Mouse (Mus musculus) ovary, postnatal 10 days (tissue): ENCODE data around the gene Ttc24.

Experiments
- DNase-seq: peaks from one replicate; pipeline ENCODE4 v3.0.0; 2022; ENCODE audit warnings: low spot score

Ttc24 gene

DNA sequence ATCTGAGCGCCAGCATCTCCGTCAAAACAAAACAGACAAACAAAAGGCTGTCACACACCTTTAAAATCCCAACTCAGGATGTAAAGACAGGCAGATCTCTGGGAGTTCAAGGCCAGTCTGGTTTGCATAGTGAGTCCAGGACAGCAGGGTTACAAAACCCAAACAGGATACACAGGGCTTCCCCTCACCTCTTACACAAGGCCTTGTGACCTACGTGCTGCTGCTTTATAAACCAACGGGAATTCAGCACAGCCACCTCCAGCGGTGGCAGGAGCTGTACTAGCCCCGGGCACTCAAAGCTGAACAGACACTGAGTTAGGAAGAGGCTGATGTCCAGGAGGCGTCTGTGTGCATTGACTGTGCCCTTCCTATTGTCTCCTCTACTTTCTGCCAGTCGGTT is 663 bp downstream of the Ttc24 start:
- DNase-seq, result no peak

DNA sequence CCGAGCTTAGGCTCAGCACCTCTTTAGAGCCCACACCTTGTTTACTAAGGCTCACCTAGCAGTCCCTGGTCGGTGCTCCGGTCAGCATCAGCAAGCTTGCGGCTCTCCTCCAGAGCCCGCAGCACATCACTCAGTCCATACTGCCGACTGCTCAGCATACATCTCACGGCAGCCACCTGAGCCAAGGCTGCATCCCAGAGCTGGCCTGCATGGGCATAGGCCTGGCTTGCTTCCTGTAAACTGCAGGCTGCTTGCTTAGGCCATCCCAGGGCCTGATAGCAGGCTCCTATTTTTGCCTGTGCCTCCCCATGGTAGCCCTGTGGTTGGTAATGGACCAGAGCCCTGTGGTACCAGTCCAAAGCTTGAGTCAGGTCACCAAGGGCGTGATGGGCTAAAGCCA is 3.3 kb downstream of the Ttc24 start:
- DNase-seq, result no peak

DNA sequence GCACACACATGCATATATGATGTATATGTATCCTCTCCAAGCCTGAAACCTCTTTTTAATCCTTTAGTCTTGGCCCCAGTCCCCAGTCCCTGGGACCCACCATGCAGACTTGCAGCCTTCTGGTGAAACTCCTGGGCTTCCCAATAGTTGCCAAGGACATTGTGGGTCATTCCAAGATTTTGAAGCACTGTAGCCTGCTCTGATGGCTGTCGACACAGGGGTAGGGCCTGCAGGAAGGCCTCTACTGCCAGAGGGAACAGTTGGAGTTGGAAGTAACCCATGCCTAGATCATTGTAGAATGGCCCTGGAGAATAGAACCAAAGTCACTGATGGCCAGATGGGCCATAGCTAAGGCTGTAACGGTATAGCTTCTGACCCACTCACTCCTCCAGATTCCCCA is 3.8 kb downstream of the Ttc24 start:
- no peak for DNase-seq

DNA sequence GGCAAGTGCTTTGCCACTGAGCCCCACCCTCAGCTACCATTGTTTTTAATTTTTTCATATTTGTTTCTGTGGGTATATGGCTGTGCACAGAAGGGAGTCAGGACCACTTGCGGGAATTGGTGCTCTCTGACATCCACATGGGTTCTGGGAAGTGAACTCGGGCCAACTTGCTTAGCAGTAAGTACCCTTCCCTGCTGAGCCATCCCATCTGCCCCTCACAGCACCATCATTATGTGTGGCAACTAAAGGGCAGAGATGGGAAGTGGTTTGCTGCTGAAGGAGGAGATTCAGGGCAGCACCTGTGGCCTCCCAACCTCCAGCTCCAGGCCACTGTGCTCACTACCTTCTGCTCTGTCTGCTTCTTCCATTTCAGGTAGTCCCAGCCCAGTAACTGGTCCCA is 4.5 kb downstream of the Ttc24 start:
- DNase-seq, result no peak

DNA sequence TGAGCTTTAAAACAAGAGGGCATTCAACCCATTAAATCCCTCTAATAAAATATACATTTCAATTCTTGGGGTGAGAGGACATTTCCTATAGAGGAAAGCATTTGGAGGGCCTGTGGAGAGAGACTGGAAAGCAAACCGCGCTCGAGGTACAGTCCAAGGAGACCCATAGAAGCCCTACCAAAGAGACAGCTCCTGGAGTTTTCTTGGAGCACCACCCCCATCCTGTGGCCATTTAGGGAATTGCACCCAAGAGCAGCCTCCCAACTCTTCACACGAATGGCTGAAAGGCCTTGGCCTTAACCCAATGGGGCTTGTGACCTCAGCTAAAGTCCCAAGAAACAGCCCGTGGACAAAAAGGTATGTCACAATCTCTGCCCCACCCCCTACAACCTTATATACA is 6.3 kb downstream of the Ttc24 start:
- DNase-seq, result peak; percentile 82

DNA sequence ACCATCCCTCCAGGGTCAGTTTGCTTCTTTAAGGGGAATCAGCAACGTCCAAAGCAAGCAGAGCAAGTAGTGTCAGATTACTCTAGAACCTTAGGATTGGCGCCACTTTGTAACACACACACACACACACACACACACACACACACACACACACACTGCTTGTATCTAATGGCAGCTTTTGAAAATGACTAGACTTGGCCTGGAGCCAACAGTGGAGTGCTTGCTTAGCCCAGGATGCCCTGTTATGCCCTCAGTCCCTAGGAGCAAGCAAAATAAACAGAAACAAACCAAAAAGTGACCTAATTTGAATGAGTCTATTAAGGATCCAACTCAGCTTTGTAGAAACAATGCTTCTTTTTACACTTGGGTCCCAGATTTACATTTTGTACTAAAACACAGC is 9.7 kb downstream of the Ttc24 start:
- DNase-seq, result no peak

DNA sequence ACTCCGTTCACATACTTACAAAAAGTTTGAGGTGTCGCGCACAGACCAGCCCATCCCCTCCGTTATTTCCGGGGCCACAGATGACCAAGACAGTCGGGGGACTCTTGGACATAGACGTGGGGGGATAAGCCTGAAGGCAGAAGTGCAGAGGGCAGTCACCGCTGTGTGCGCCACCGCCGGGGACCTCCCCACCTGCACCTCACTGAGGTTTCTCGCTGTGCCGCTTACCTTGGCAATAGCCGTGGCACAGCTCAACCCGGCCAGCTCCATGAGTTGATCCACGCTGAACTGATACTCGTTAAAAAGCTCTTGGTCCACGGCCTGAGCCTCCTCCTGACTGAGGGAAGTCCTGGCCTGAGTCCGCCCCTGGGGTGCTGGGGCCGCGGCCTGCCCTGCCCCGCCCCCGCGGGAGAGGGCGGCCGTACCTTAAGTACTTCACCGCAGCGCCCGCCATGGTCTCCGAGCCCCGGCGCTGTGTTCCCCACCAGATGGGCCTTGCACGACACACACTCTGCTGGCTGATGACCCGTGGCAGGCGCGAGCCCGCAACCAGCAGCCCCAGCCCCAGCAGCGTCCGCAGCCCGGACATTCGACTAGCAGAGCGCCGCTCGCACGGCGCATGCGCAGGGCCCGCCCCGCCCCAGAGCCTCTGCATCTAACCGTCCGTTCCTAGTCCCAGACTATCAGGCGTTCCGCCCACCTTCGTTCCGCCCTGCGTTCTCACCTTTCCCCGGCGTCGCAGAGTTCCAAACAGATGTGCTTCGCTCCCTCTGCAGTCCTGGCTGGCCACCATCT is 20.0 kb downstream of the Ttc24 start, which contains the start of gene Naxe:
Gene Naxe (minus strand): TSS at position 594 of the 795 bp plus-strand sequence.
- peak; percentile 68 for DNase-seq

DNA sequence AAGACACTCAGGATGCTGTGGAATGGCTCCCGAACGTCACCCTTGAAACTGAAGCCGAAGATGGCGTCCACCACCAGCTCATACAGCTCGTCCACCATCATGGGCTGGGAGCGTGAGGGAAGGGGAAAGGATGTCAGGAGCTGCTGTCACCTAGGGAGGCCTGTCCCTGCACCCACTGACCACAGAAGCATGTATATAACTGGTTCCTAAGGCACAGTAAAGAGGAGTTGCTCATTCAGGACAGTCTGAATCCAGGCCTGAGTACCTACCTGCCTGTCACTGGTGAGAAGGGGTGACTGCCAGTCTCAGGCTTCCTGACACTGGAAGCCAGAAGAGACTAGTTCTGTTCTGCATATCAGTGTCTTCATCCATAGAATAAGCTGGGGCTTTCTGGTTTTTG is 21.1 kb downstream of the Ttc24 start:
- DNase-seq, result no peak

DNA sequence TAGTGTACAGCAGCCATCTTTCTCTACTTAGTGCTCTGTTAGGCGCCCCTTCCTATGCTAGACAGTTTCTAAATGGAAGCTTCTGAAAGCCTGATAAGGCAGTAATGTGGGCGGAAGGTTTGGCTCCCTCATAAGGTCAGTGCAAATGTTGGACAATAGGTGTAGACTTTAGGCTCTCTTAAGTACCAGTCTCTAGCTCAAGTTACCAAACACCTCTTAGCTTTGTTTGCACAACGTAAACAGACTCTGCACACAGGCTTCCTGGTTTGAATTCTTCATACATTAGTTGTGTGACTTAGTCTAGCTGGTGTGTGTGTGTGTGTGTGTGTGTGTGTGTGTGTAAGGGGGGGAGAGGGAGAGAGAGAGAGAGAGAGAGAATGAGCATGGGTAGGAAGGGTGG is 28.6 kb downstream of the Ttc24 start:
- no peak for DNase-seq

DNA sequence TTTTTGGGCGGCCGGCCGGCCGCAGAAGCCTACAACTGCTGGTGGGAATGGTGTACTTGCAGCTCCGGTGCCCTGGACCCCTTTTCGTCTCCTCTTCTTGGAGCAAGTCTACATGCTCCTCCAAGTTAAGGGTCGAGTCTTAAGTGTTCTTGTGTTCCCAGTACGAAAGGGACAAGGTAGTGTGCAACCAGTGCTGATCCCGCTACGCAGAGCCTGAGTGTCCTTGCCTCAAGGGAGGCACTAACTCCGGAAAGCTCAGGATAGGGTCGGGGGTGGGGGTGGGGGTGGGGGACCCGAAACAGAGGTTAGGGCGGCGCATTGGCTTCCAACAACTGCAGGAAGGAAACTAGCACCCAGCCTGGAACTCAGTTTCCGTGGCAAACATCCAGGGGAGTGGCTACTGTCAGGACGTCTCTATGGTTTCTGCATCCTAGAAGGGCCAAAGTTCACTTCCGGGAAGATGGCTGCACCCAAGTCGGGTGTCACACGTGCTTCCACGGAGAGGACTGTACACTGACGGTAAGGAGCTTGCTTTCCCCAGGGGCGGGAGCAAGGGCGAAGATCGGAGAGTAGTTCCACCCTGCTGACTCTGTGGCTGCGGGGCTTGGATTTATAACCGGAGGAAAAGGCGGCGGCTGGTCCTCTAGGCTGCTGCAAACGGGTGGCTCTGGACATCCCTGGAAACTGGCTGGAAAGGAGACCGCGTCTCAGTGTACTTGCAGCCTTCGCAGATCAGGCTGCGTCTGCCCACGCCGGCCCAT is 35.3 kb downstream of the Ttc24 start, which contains the start of gene Gpatch4:
Gene Gpatch4 (plus strand): TSS at position 448 of the 761 bp plus-strand sequence.
- peak; percentile 49 for DNase-seq

DNA sequence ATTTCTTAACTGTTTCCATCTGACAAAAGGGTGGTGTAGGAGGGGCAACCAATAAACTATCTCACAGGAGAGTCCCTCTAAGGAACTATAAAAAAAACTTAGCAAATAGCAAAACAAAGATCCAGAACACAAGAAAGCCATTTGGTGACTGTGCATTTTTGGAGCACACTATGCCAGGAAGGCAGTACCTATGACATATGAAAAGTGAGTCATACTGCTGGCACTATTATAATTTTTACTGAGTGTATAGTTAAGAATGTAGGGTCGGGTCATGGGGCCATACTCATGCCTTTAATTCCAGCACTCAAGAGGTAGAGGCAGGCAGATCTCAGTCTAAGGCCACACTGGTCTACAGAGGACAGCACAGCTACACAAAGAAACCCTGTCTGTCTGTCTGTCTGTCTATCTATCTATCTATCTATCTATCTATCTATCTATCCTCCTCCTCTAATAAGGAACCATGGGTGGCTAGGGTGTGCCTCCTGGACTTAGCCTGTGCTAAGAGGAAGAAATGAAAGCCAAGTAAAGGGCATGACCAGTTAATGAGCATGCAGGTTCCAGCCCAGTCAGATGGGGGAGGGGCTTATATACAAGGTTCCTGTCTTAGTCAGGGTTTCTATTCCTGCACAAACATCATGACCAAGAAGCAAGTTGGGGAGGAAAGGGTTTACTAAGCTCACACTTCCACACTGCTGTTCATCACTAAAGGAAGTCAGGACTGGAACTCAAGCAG is 42.4 kb downstream of the Ttc24 start:
- no peak for DNase-seq

DNA sequence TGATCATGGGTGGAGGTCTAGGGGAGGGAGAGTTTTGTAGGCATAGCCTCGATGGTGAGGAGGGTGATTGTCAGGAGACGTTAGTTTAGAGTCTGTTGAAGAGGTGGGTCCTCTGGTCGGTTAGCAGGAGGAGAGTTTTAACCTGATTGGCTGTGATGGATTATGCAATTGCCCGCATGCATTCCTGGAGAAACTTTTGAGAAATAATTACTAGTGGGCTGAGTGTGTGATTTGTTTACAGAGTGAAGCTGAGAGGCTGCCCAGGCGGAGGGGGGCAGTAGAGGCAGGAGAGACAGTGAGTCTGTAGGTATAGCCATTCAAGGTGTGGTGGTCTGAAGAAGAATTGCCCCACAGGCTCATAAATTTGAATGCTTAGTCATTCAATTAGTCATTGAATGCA is 44.6 kb downstream of the Ttc24 start:
- no peak for DNase-seq

DNA sequence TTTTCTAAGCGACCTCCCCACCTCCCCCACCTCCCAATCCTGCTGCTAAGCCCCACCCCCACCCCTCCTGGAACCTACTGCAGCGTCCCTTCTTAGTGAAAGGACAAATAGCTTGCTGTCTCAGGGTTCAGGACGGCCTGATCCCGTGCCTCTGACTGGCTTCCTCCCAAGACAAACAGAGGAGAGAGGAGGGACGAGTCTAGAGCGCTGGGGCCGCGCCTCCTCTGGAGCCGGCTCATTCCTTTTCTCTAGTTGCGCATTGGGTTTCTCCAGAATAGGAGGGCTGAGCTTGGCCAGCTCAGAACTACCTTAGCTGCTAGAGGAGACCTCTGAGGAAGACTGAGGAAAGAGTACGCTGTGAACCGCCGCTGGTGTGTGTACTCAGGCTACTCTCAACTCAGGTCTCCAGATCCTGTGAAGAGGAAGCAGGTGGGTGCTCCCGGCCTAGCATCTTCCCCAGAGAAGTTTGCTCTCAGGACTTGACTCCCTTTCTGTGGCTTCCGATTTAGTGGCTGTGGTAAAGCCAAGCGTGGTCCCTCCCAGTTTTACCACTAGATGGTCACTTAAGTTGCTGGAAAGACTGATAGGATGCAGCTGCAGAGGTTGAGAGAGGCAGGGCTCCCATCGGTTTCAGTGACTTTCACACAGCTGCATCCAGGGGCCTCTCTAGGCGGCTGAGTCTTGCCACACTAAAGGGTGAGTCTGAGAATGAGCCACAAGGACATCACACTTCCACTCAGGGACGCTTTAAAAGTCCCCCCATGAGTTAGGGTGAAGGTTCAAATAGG is 47.3 kb downstream of the Ttc24 start:
- no peak for DNase-seq

DNA sequence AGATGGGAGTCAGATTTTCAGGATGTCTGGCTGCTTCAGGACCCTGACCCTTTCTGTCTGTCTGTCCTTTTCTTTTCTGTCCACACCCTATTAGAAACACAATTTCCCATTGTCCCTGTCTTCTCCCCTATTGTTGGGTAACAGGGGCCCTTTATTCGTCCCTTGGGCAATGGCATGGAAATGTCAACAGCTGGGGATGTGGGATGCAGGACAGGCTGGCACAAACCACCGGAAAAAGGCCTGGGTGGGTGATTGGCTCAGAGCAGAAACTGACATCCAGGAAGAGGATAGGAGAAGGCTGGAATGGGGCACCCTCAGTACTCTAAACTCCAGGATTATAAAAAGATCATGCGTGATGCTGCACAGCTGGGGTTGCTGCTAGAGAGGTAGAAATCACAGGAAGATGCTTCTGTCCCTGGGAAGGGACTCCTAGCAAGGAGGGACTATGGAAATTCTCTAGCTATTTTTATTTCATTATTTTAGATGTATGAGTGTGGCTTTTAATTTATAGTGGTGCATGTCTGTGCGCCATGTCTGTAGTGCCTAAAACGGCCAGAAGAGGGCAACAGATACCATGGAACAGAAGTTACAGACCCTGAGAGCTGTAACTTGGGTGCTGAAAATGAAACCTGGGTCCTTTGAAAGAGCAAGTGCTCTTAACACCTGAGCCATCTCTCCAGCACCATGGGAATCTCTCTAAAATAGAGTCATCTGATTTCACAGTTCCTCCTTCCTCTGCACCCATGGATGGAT is 50.5 kb downstream of the Ttc24 start, which contains the start of gene Hapln2:
Gene Hapln2 (minus strand): TSS at position 150 of the 753 bp plus-strand sequence.
- no peak for DNase-seq

DNA sequence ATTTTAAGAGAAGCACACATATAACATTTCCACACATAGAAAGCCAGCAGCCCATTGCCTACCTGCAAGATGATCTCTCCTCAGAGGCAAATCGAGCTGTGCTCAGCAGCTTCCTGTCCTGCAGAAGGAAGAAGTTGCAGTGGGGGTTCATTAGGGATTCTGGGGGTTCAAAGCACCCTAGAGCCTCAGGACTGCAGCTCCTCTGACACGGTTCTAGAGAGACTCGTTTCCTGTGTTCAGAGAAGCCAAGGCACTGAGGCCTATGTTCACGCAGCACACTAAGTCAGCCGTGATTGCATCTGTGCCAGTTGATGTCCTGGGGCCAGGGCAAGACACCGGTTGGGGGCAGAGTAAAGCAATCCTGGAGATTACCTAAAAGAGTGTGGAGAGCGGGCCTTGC is 51.3 kb downstream of the Ttc24 start:
- no peak for DNase-seq

DNA sequence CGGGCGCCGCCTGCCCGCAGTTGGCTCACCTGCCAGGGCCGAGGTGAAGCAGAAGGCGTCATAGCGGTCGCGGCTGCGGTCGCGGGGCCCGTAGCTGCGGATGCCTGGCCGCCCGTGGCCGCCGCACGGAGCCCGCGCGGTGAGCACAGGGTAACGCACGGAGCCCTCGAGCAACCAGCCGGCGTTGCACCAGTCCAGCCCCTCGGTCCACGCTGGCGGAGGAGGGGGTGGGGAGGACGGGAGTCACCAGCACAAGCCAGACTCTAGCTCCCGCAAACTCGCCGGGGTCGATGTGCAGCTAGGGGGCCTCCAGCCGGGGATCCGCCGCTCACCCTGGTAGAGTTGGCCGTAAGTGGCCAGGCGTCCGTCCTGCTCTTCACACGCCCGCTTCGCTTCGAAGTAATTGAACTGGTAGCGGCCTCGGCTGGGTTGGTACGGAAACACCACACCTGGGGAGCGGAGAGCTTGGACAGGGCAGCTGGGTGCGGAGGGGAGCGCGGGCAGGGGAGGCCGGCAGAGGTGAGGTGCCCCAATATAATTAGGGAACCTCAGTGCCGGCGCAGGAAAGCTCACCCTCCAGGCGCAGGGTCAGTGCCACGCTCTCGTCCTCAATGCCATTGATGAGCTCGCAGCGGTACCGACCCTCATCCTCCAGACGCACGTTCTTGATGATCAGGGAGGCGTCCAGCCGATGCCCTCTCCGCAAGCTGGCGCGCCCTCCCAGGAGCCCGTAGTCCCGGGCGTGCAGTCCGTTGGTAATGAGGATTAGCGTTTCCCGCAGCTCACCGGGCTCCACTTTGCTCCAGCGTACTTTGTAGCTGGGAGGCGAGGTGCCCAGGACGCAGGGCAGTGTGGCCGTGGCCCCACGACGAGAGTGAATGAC is 54.7 kb downstream of the Ttc24 start:
- DNase-seq, result no peak

DNA sequence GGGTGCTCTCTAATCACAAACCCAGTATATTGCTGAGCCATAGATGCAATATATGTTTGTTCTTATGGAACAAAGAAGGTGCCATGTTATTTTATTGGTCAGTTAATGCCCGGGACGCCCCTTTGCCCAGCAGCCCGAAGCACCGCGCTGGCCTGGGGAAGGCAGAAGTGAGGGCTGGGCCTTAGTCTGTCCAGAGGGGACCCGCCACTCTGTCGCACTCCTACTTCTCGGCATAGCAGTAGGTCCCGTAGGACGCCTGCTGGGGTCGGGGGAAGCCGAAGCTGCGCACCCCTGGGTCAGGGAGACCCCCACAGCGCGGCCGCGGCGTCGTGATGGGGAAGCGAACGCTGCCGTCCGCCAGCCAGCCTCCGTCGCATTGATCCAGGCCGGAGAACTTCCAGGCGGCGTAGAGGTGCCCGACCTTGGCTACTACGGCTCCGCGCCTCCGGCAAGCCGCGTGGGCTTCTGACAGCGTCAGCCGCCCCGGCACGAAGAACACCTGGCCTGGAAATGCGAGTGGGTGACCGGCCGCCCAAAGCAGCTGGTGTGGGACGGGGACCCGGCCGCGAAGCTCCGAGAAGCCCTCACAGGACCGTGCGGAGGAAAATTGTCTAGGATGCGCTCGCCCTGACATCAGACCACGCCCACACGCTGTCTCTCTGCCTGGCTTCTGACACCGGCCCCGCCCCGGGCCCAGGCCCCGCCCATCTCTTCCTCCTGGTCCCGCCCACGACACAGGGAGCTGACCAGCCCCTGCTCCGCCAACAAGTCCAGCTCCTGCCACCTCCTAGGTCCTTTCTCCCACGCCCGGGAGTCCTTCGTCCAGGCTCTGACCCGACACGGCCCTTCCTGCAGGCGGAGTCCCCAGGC is 55.5 kb downstream of the Ttc24 start:
- DNase-seq, result peak; percentile 56
